Mouse (Mus musculus) adrenal gland, postnatal 10 days (tissue): ENCODE data around the gene Usf1. TPM values are rescaled to one million over a fixed set of nuclear protein-coding genes. Genes with fewer than 3 reads are reported as not detected.

Source experiments
- DNase-seq: peaks from one replicate; pipeline ENCODE4 v3.0.0; 2021; ENCODE audit warnings: mixed read lengths
- total RNA-seq, 2 experiments: library from RNA; stranded (reverse); gene quantifications; 2 replicates each; pipeline ENCODE4 v1.2.3; 2021

Gene Usf1
- total RNA-seq, 2 experiments from 2014 or later = 53.5 to 67.7 TPM

GRCm38 (mm10) chr1:171452522-171452921, 41.4 kb downstream of the Usf1 start:
- DNase-seq = no peak

GRCm38 (mm10) chr1:171452923-171453322, 41.8 kb downstream of the Usf1 start:
- DNase-seq = peak; percentile 55

- DNase-seq = no peak
Observed at GRCm38 (mm10) chr1:171454926-171455325, 43.8 kb downstream of the Usf1 start.

- no peak for DNase-seq
Observed at GRCm38 (mm10) chr1:171457568-171457967, 46.5 kb downstream of the Usf1 start.

GRCm38 (mm10) chr1:171459791-171460190, 48.7 kb downstream of the Usf1 start:
- no peak for DNase-seq

- DNase-seq = no peak
Observed at GRCm38 (mm10) chr1:171460551-171461503, 49.7 kb downstream of the Usf1 start.

GRCm38 (mm10) chr1:171463133-171463532, 52.0 kb downstream of the Usf1 start:
- no peak for DNase-seq

- DNase-seq = no peak
Observed at GRCm38 (mm10) chr1:171465749-171466412, 54.8 kb downstream of the Usf1 start.

GRCm38 (mm10) chr1:171466565-171466964, 55.5 kb downstream of the Usf1 start:
- no peak for DNase-seq

Other genes with a start within 250 kb of the Usf1 start
- 10 to 100 TPM; 28.0 to 30.7 TPM for gene Pcp4l1, start 215.0 kb upstream of the Usf1 start, total RNA-seq
- gene Nr1i3, start 197.3 kb upstream of the Usf1 start, total RNA-seq = 10 to 100 TPM; 13.4 to 29.4 TPM
- gene Tomm40l, start 188.8 kb upstream of the Usf1 start, total RNA-seq = 10 to 100 TPM; 46.9 to 58.1 TPM
- 1,000 to 10,000 TPM; 1,052 to 2,650 TPM for gene Apoa2, start 186.3 kb upstream of the Usf1 start, total RNA-seq
- gene Fcer1g, start 176.9 kb upstream of the Usf1 start, total RNA-seq = 10 to 100 TPM; 14.4 to 19.2 TPM
- gene Adamts4, start 160.9 kb upstream of the Usf1 start, total RNA-seq = 1 to 10 TPM; 4.0 to 5.1 TPM
- 1,000 to 10,000 TPM in 1 of 2 experiments, 100 to 1,000 TPM in 1; 996 to 1,019 TPM for gene Ndufs2, start 159.9 kb upstream of the Usf1 start, total RNA-seq
- 10 to 100 TPM; 28.9 to 34.7 TPM for gene B4galt3, start 141.0 kb upstream of the Usf1 start, total RNA-seq
- 10 to 100 TPM; 30.8 to 43.8 TPM for gene Ppox, start 130.1 kb upstream of the Usf1 start, total RNA-seq
- gene Usp21, start 123.3 kb upstream of the Usf1 start, total RNA-seq = 10 to 100 TPM; 31.8 to 40.2 TPM
- 100 to 1,000 TPM; 145 to 153 TPM for gene Ufc1, start 116.3 kb upstream of the Usf1 start, total RNA-seq
- gene Dedd, start 82.2 kb upstream of the Usf1 start, total RNA-seq = 10 to 100 TPM; 33.7 to 35.2 TPM
- gene Nit1, start 65.7 kb upstream of the Usf1 start, total RNA-seq = 10 to 100 TPM; 51.4 to 56.0 TPM
- gene Pfdn2, start 65.6 kb upstream of the Usf1 start, total RNA-seq = 100 to 1,000 TPM; 107 to 114 TPM
- gene Klhdc9, start 50.5 kb upstream of the Usf1 start, total RNA-seq = 1 to 10 TPM; 5.3 to 5.7 TPM
- under 1 TPM; 0.12 to 0.21 TPM for gene Nectin4, start 41.2 kb upstream of the Usf1 start, total RNA-seq
- gene Arhgap30, start 22.4 kb upstream of the Usf1 start, total RNA-seq = 1 to 10 TPM; 5.1 to 6.1 TPM
- 10 to 100 TPM; 16.6 to 36.1 TPM for gene Tstd1, start 7.6 kb downstream of the Usf1 start, total RNA-seq
- gene F11r, start 26.2 kb downstream of the Usf1 start, total RNA-seq = 10 to 100 TPM; 64.9 to 66.2 TPM
- 1 to 10 TPM; 5.9 to 6.7 TPM for gene Alyref2, start 92.2 kb downstream of the Usf1 start, total RNA-seq
- gene Itln1, start 124.0 kb downstream of the Usf1 start, total RNA-seq = not detected
- gene Cd244a, start 147.9 kb downstream of the Usf1 start, total RNA-seq = 1 to 10 TPM in 1 of 2 experiments, under 1 TPM in 1; 0.82 to 1.1 TPM
- 1 to 10 TPM; 1.7 to 2.2 TPM for gene Ly9, start 196.1 kb downstream of the Usf1 start, total RNA-seq
- gene Slamf7, start 241.7 kb downstream of the Usf1 start, total RNA-seq = 1 to 10 TPM; 1.1 TPM